Mouse (Mus musculus) forebrain, embryonic 14.5 days (tissue): ENCODE results near the gene S1pr5. TPM values are rescaled to one million over a fixed set of nuclear protein-coding genes. Genes with fewer than 3 reads are reported as not detected.

ENCODE experiments used
- ATAC-seq: fragments of 200-750 bp; cut with Nextera tagmentation; 2 replicates; pipeline ENCODE4 v1.8.0; 2017; ENCODE audit warnings: mild to moderate bottlenecking, moderate library complexity
- DNase-seq: peaks from one replicate; pipeline ENCODE4 v3.0.0-alpha.2; 2015; ENCODE audit warnings: low spot score
- H3K27ac ChIP-seq: fragments of 300-500 bp; sonication (generic); 2 replicates; pipeline ENCODE4 v1.5.1; 2014; ENCODE audit warnings: low read depth, mild to moderate bottlenecking, control low read depth, low read length, moderate library complexity
- H3K27me3 ChIP-seq: fragments of 300-500 bp; sonication (generic); replicated peaks from 2 replicates; pipeline ENCODE4 v1.6.1; 2014; ENCODE audit warnings: low read length, control low read depth, mixed read lengths; ENCODE audit not compliant: control insufficient read depth, insufficient read depth
- H3K36me3 ChIP-seq: fragments of 300-500 bp; sonication (generic); 2 replicates; pipeline ENCODE4 v1.6.1; 2014; ENCODE audit warnings: low read length, control low read depth; ENCODE audit not compliant: control insufficient read depth, insufficient read depth
- H3K4me1 ChIP-seq: fragments of 300-500 bp; sonication (generic); 2 replicates; pipeline ENCODE4 v1.6.1; 2014; ENCODE audit warnings: antibody characterized with exemption, low read length, control low read depth; ENCODE audit not compliant: control insufficient read depth, insufficient read depth
- H3K4me2 ChIP-seq: fragments of 300-500 bp; sonication (generic); 2 replicates; pipeline ENCODE4 v1.6.1; 2014; ENCODE audit warnings: mild to moderate bottlenecking, control low read depth, low read length
- H3K4me3 ChIP-seq: fragments of 300-500 bp; sonication (generic); 2 replicates; pipeline ENCODE4 v1.5.1; 2014; ENCODE audit warnings: low read depth, low read length, control low read depth
- H3K9ac ChIP-seq: fragments of 300-500 bp; sonication (generic); 2 replicates; pipeline ENCODE4 v1.6.1; 2014; ENCODE audit warnings: mild to moderate bottlenecking, low read length, control low read depth, moderate library complexity
- H3K9me3 ChIP-seq: fragments of 300-500 bp; sonication (generic); replicated peaks from 2 replicates; pipeline ENCODE4 v1.6.1; 2016; ENCODE audit warnings: low read length, control low read depth, mixed read lengths; ENCODE audit not compliant: control insufficient read depth
- WGBS: fragments of 180-500 bp; shearing (Covaris S2); extraction: QIAGEN DNeasy Blood & Tissue Kit; methylation state at CpG from one replicate; pipeline ENCODE4 v1.1.7; 2014; 5-methylcytosine and 5-hydroxymethylcytosine counted together
- polyA plus RNA-seq: library from polyadenylated mRNA; unstranded; fragments of >200 nt; fragmentation: Nextera tagmentation; extraction: Ambion mirVana; gene quantifications from 2 replicates; pipeline ENCODE4 v1.2.1, GENCODE M21; 2014

The S1pr5 gene
- polyA plus RNA-seq, 1 experiment from 2014 or later = 0.94 TPM

GRCm38 (mm10) chr9:21235341-21235740, 12.9 kb downstream of the S1pr5 start:
- Histone ChIP-seq H3K9ac (no peak overlapping the region), H3K4me3 (no peak overlapping the region)
- WGBS = 86% methylated on average over 4 of the region's 4 CpGs

GRCm38 (mm10) chr9:21233805-21234204, 14.4 kb downstream of the S1pr5 start:
- peaks cover 55% of the 10 kb centered on the region for H3K36me3 ChIP-seq
- ATAC-seq = no peak
- no peak overlapping the region for H3K4me2 ChIP-seq
- no peaks in the 10 kb centered on the region for H3K27me3 ChIP-seq
- no peak for DNase-seq
- no peak overlapping the region for H3K27ac ChIP-seq
- peaks cover 10% of the 10 kb centered on the region for H3K4me1 ChIP-seq
- WGBS = 85% methylated on average over 28 of the region's 28 CpGs
- no peaks in the 10 kb centered on the region for H3K9me3 ChIP-seq
- no peak overlapping the region for H3K4me3 ChIP-seq
- no peak overlapping the region for H3K9ac ChIP-seq

More at GRCm38 (mm10) chr9:21235341-21235740, 12.9 kb downstream of the S1pr5 start:
- ATAC-seq (no peak), DNase-seq (no peak)
- Histone ChIP-seq H3K36me3 (peaks cover 40% of the 10 kb centered on the region), H3K4me2 (no peak overlapping the region), H3K4me1 (peaks cover 13% of the 10 kb centered on the region), H3K27me3 (no peaks in the 10 kb centered on the region), H3K27ac (no peak overlapping the region), H3K9me3 (no peaks in the 10 kb centered on the region)

GRCm38 (mm10) chr9:21233366-21233765, 14.9 kb downstream of the S1pr5 start:
- Histone ChIP-seq H3K36me3 (peaks cover 55% of the 10 kb centered on the region), H3K9ac (no peak overlapping the region)
- ATAC-seq = no peak

GRCm38 (mm10) chr9:21232867-21233266, 15.4 kb downstream of the S1pr5 start:
- DNase-seq (no peak), ATAC-seq (no peak)
- H3K9me3 ChIP-seq = no peaks in the 10 kb centered on the region
- H3K9ac ChIP-seq = no peak overlapping the region
- no peak overlapping the region for H3K27ac ChIP-seq
- peaks cover 55% of the 10 kb centered on the region for H3K36me3 ChIP-seq
- peaks cover 10% of the 10 kb centered on the region for H3K4me1 ChIP-seq
- H3K27me3 ChIP-seq = no peaks in the 10 kb centered on the region
- WGBS = 91% methylated on average over 5 of the region's 5 CpGs
- no peak overlapping the region for H3K4me3 ChIP-seq
- no peak overlapping the region for H3K4me2 ChIP-seq

More at GRCm38 (mm10) chr9:21233366-21233765, 14.9 kb downstream of the S1pr5 start:
- Histone ChIP-seq H3K4me1 (peaks cover 10% of the 10 kb centered on the region), H3K4me3 (no peak overlapping the region), H3K27ac (no peak overlapping the region), H3K9me3 (no peaks in the 10 kb centered on the region), H3K4me2 (no peak overlapping the region), H3K27me3 (no peaks in the 10 kb centered on the region)
- DNase-seq = no peak
- 92% methylated on average over 29 of the region's 29 CpGs for WGBS

- Histone ChIP-seq H3K9me3 (no peaks in the 10 kb centered on the region), H3K27ac (no peak overlapping the region), H3K4me3 (no peak overlapping the region), H3K27me3 (no peaks in the 10 kb centered on the region), H3K4me2 (no peak overlapping the region), H3K9ac (no peak overlapping the region), H3K36me3 (peaks cover 55% of the 10 kb centered on the region), H3K4me1 (no peaks in the 10 kb centered on the region)
- WGBS = 66% methylated on average over 23 of the region's 23 CpGs
- DNase-seq (no peak), ATAC-seq (no peak)
These were observed 16.7 kb downstream of the S1pr5 start for GRCm38 (mm10) chr9:21231551-21231950.

- H3K27ac ChIP-seq = no peak overlapping the region
- WGBS = 11% methylated on average over 16 of the region's 16 CpGs
- peak; percentile 68 for DNase-seq
These were observed 20.9 kb downstream of the S1pr5 start for GRCm38 (mm10) chr9:21227342-21227741.

GRCm38 (mm10) chr9:21225415-21225758, 22.9 kb downstream of the S1pr5 start:
- ATAC-seq (no peak), DNase-seq (no peak)
- H3K27me3 ChIP-seq = no peaks in the 10 kb centered on the region
- H3K4me2 ChIP-seq = peak overlapping the region; percentile 33
- H3K4me1 ChIP-seq = peaks cover 5% of the 10 kb centered on the region; the same call in 1 of the 2 replicates
- H3K9ac ChIP-seq = peak overlapping the region; percentile 21; the same call in 1 of the 2 replicates
- H3K27ac ChIP-seq = no peak overlapping the region
- no peaks in the 10 kb centered on the region for H3K9me3 ChIP-seq
- no peak overlapping the region for H3K4me3 ChIP-seq
- H3K36me3 ChIP-seq = peaks cover 15% of the 10 kb centered on the region; the same call in 1 of the 2 replicates
- WGBS = 28% methylated on average over 7 of the region's 7 CpGs

More at GRCm38 (mm10) chr9:21227342-21227741, 20.9 kb downstream of the S1pr5 start:
- Histone ChIP-seq H3K27me3 (no peaks in the 10 kb centered on the region), H3K9me3 (no peaks in the 10 kb centered on the region), H3K4me2 (peak overlapping the region; percentile 43), H3K4me1 (peaks cover 5% of the 10 kb centered on the region; the same call in 1 of the 2 replicates), H3K9ac (peak overlapping the region; percentile 50; the same call in 1 of the 2 replicates), H3K4me3 (peak overlapping the region; percentile 20), H3K36me3 (peaks cover 32% of the 10 kb centered on the region)
- ATAC-seq = peak; percentile 75

- no peak overlapping the region for H3K4me3 ChIP-seq
- WGBS = 22% methylated on average over 26 of the region's 26 CpGs
- no peaks in the 10 kb centered on the region for H3K27me3 ChIP-seq
- no peak overlapping the region for H3K27ac ChIP-seq
- H3K4me2 ChIP-seq = peak overlapping the region; percentile 33
- peaks cover 9% of the 10 kb centered on the region; the same call in 1 of the 2 replicates for H3K36me3 ChIP-seq
- no peak for DNase-seq
- no peaks in the 10 kb centered on the region for H3K9me3 ChIP-seq
- H3K9ac ChIP-seq = peak overlapping the region; percentile 21; the same call in 1 of the 2 replicates
- H3K4me1 ChIP-seq = peaks cover 5% of the 10 kb centered on the region; the same call in 1 of the 2 replicates
- ATAC-seq = no peak
These were observed 23.4 kb downstream of the S1pr5 start for GRCm38 (mm10) chr9:21224576-21225414.

GRCm38 (mm10) chr9:21223906-21224305, 24.3 kb downstream of the S1pr5 start:
- Histone ChIP-seq H3K4me1 (peaks cover 5% of the 10 kb centered on the region; the same call in 1 of the 2 replicates), H3K4me3 (no peak overlapping the region), H3K36me3 (0 out of 2 replicates have a peak, but pooled peaks cover under 1% of the 10 kb centered on the region), H3K27me3 (no peaks in the 10 kb centered on the region), H3K9me3 (no peaks in the 10 kb centered on the region), H3K4me2 (no peak overlapping the region), H3K27ac (no peak overlapping the region), H3K9ac (no peak overlapping the region)
- no peak for ATAC-seq
- 90% methylated on average over 6 of the region's 6 CpGs for WGBS
- DNase-seq = no peak
